Mouse (Mus musculus): ENCODE measurements around the gene Ntm.

GRCm38 (mm10) chr9:29400151-29400550 lies 562.8 kb downstream of the Ntm start:
- TF ChIP-seq POLR2A (IDR thresholded peaks at IDR 0.05; ENCODE audit: insufficient read depth, low read depth, low read length) (no peak), EP300 (IDR thresholded peaks at IDR 0.05; ENCODE audit: insufficient read depth, low read depth, low read length) (no peak), CTCF (IDR thresholded peaks at IDR 0.05) (no peak)

All from heart, adult 2 months (tissue).